Mouse (Mus musculus) layer of hippocampus, adult 9-11 months (tissue): Measurements from ENCODE around the gene Vps13a.
"Not testable (repeated sequence)": the region's sequence is repeated elsewhere in the genome, so short reads cannot be mapped to it uniquely, and the experiment has no call there.

Experiments
- DNase-seq: peaks from one replicate; pipeline ENCODE4 v3.0.0; 2022

The Vps13a gene

DNA sequence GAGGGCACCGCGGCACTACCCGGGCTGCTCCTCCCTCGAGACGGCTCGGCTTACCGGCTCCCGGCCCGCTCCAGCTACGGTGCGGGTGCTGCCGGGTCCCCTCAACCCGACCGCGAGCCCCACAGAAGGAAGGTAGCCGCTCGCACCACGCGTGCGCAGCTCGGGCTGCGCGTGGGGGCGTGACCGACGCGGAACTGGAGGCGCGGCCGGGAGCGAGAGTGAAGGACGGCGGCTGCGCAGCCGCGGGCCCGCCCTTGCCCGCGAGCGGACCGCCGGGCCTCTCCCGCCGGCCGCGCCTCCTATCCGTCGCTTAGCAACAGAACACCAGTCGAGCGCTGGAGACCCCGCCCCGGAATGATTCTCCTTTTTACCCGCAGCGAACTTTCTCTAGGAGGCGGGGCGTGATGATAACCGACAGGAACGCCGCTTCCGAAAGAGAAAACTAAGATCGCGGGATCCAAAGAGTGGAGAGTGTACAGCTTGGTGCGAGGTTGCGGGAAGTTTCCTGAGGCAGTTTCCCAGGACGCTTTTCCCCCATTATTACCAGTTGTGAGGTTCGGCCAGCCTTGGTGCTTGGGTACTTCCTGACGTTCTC is at the start of gene Vps13a:
Gene Vps13a, minus strand, starts transcription at position 144 of the 595 bp plus-strand sequence.
- DNase-seq: peak; percentile 90

GRCm38 (mm10) chr19:16827657-16828056 is 46.9 kb upstream of the Vps13a start:
- no peak for DNase-seq

DNA sequence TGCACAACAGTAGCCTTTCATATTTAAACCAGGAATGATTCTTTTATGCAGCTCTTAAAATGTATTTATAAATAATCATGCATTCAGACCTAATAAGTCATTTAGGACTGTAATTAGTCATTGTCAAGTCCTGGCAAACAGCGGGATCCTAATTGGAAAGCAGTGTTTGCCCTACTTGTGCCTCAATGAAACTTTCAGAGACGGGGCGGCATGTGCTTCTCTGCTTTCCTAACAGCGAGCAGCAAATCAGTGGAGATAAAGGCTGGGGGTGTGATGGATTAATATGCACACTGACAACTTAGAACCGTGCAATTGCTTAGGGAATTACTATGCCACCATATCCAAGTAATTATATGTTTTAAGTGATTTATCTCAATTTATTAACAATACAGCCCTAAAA is 44.5 kb upstream of the Vps13a start:
- no peak for DNase-seq

GRCm38 (mm10) chr19:16814848-16815247 is 34.1 kb upstream of the Vps13a start:
- no peak for DNase-seq

- no peak for DNase-seq
Measured at GRCm38 (mm10) chr19:16813306-16813705, 32.6 kb upstream of the Vps13a start.

DNA sequence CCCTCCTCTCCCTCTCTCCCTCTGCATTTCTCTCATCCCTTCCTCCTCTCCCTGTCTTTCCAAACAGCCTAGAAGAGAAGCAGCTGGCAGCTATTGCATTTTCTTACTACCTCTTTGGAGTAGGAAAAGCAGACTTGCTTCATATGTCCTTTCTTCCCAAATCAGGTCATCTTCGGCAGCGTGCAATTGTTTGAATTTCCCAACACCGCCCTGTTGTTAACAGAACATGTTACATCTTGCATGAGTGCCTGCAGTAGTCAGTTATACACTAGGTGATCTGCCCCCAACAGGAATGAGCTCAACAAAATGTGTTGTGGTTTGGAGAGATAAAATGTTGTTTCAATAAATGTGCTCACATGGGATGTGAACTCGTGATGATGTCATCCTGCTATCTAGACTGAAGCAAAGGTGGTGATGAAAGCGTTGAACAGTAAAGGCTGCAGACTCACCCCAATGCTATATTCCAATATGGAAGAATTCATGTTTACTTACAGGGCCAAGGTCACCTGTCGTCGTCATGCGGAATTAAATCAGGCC is 31.4 kb upstream of the Vps13a start:
- no peak for DNase-seq

DNA sequence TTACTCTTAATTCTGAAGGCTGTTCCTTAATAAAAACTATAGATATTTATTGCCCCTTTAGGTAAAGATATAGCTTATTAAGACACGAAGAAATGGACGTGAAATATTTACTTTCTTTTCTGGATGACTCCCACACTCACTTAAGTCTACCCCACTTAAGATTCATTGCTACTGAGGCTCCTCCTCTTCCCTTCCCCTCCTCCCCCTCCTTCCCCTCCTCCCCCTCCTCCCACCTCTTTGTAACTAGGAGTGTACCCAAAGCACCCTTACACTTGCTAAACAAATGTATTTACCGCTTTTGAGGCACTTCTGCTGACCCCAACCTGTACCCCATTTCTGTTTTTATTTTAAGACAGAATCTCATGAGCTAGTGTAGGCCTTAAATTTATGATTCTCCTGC is 24.4 kb upstream of the Vps13a start:
- DNase-seq: no peak

DNA sequence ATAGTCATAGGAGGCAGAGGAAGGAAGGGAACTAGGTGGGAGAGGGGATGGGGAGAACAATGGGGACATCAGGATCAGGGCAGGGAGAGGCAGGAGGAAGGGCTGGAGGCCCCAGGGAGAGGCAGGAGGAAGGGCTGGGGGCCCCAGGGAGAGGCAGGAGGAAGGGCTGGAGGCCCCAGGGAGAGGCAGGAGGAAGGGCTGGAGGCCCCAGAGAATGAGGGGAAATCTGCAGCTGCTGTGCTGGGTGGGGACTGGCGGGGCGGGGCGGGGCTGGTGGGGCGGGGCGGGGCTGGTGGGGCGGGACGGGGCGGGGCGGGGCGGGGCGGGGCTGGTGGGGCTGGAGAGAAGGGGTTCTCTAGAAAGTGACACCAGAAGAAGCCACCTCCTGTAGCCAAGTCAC is 23.8 kb upstream of the Vps13a start:
- DNase-seq: no peak

DNA sequence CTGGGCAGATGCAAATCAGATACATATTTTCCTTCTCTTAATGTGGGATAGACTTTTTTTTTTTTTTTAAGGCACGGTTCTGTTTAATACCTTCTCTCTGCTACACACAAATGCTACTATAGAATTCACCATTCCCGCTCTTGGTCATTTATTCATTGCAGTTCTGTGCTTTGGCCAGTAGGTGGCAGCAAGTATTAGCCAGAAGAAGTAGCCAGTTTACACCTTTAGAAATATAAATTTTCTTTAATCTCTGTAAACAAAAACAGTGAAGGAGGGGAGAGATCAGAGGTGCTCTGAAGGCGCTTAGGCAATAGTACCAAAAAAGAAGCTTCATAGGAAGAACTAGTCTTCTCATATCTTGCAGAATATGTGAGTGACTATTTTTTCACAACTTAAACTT is 22.0 kb upstream of the Vps13a start:
- no peak for DNase-seq

- DNase-seq: no peak
Measured at GRCm38 (mm10) chr19:16802123-16802522, 21.4 kb upstream of the Vps13a start.

DNA sequence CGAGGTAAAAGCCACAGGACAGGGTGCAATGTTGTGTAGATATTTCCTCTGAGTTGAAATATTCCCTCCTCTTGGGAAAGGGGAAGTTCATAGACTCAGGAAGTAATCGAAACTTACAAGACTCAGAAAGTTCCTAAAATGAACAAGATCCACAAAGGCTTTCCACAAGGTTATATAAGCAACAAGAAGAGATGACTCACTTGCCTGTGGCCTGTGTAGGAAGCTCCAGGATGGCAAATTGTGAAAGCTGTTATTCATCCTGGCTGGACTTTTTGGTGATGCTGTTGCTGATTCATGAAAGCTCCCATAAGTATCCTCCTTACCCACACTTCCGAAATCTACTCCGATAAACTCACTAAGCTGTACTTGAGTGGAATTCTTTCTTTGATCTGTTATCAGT is 17.2 kb upstream of the Vps13a start:
- DNase-seq: no peak

- DNase-seq: not testable (repeated sequence)
Measured at GRCm38 (mm10) chr19:16794486-16794885, 13.8 kb upstream of the Vps13a start.

DNA sequence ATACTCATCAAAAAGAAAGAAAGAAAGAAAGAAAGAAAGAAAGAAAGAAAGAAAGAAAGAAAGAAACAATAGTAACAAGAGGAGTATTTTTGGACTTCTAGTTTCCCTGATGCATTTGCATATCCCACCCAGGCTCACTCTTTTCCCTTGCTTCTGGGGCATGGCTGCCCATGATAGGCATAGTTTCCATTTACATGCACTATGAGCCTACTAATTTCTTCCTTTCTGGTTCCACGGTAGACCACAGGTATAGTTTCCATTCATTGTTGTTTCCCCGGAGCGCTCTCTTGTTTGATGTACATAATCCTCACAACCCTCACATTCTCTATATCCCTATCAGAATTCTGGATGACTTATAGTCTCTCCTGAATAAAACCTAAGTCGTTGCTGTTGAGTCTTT is 9.2 kb upstream of the Vps13a start:
- no peak for DNase-seq

DNA sequence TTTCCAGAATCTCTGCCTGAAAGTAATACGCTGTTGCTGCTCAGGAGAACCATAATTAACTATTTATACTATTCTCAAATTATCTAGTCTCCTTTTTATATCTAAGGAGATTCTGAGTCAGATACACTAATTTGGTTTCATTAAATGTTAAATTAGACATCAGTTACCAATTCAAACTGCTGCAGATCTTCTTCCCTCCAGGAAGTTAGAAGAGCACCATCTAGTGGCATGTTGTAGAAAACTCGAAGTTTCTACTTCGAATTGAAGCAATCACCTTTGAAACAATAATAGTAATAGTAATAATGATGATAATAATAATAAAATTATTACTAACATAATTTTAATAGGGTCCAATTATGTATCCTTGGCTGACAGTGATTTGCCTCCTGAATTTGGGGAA is 4.1 kb upstream of the Vps13a start:
- no peak for DNase-seq

GRCm38 (mm10) chr19:16781406-16782019 is 780 bp upstream of the Vps13a start:
- no peak for DNase-seq

GRCm38 (mm10) chr19:16780251-16780783 is 416 bp downstream of the Vps13a start:
- peak; percentile 17 for DNase-seq

DNA sequence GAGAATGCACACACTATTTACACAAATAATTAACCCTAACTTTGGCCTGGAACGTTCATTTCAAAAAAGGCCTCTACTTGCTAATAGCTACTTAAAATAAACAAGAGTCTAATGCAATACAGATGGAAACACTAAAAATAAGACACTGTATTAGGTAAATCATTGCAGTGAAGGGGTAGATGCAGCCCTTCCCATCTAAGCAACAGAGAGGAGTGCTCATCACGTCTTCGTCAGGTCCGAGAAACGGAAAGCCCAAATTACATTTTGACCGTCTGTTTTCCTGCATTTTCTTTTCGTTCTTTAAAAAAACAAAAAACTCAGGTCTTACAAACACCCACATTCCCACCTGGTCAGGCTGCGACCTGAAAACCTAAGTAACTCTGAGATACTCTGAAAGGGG is 947 bp downstream of the Vps13a start:
- no peak for DNase-seq

DNA sequence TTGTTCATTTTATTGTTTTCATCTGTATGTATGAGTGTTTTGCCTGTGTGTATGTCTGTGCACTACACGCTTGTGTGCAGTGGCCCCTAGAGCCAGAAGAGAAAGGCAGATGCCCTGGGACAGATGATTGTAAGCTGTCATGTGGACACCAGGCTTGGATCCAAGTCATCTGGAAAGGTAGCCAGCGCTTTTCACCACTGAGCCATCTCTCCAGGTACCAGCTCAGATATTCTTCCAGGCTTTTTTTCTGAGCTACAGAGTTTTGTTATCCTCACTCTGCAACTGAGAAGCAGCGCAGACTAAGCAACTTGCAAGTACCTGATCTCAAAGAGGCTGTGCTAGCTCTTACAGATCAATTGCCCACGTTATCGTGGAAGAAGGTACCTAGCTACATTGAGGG is 1.5 kb downstream of the Vps13a start:
- no peak for DNase-seq

GRCm38 (mm10) chr19:16778578-16778977 is 2.2 kb downstream of the Vps13a start:
- DNase-seq: no peak

DNA sequence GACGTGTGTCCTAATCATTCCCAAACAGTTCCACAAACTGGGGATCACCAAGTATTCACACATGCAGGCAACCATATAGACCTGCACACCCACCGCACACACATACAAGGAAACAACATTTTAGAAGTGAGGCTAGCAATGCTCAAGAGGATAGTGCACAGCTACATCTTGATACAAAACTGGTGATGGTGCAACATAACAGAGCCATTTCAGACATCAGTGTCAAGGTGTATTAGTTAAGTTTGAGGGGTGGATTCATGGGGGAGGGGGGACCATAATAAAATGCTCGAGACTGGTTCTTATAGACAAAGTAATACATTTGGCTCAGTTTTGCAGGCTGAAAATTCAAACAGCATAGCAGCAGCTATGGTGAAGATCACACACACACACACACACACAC is 2.8 kb downstream of the Vps13a start:
- DNase-seq: no peak

- not testable (repeated sequence) for DNase-seq
Measured at GRCm38 (mm10) chr19:16777391-16777790, 3.3 kb downstream of the Vps13a start.

DNA sequence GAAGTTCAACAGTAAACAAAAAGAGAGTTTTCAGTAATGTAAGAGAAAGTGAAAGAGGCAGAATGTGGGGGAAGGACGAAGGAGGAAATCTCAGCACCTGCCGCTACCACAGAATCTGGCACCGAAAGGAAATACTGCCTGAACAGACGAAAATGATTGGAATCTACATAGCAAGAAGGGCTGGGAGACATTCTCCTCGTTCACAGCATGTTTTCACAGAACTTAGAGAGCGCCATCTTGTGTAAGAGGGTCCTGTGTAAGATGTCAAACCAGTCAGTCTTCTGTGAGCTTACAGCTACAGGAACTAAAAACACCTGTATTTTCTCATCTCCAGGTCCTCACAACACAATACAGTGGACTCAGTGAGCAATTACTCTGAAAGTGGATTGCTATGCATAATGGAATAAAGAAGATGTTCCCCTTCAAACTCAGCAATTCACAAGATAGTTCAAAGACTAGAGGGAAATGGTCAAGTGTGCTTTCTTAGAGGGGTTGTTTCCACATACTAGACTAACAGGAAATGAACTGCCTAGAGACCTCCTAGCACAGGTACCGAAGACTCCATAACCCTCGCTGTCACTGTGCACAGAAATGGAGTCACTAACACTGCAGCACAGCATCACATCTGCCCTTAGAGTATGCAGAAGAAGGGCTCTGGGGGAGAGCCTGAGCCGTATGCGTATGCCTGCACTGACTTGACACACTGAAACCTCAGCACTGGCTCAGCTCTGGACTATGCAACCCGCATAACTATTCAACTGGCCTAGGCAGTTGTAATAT is 7.3 kb downstream of the Vps13a start:
- DNase-seq: no peak

- no peak for DNase-seq
Measured at GRCm38 (mm10) chr19:16767407-16767806, 13.3 kb downstream of the Vps13a start.

DNA sequence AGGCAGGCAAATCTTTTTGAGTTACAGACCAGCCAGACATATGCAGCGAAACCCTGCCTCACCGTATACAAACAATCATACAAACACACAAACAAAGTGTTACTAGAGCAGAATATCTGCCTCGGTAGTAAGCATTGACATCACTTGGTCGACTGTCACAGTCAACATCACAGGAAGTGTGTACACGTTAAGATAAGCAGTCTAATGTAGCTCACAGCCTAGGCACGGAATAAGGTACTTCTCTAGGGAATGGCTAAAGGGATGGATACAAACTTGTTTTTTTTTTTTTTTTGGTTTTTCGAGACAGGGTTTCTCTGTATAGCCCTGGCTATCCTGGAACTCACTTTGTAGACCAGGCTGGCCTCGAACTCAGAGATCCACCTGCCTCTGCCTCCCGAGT is 23.3 kb downstream of the Vps13a start:
- DNase-seq: not testable (repeated sequence)
